Mouse (Mus musculus) cerebellum, adult (tissue): ENCODE measurements around the gene Pex5.
A peak's percentile ranks its signal among the peaks of the same experiment; 100 is the strongest.
"Not testable (repeated sequence)": the region's sequence is repeated elsewhere in the genome, so short reads cannot be mapped to it uniquely, and the experiment has no call there.

Experiments
- ATAC-seq: cut with Nextera tagmentation; 2 replicates; pipeline ENCODE4 v1.9.2; 2017; ENCODE audit warnings: mild to moderate bottlenecking, moderate library complexity, mixed read lengths; ENCODE audit not compliant: insufficient number of reproducible peaks, low FRiP score, low TSS enrichment

Pex5 gene

DNA sequence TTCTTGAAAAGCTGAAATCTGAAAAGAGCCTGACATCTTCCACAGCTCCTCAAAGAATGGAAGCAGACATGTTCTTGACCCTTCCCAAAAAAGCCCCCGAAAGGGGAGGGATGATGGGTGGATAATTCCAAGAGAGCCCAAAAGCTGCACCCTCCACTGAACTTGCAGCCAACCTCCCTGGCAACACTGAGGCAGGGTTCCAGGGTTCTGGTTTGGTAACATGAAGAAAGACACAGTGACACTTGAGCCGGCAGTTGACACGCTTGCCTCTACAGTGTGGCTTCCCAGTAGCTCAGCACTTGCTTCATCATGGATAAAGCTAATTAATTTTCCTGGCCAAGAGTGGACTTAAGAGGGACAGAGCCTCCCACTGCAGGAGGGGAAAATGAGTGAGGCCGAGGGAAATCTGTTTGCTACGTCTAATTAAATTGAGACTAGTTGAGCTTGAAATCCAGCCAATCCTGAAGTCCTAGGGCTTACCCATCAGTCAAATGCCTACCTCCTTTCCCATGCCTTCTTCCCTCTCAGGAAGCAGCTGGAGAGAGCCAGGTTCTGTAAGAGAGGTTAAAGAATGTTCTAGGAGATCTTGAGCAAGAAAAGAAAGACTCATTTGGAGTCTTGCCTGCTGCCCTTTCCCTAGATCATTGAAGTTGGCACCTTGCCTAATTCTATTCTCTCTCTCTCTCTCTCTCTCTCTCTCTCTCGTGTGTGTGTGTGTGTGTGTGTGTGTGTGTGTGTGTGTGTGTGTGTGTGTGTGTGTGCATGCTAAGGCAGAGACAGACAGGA lies 13.1 kb upstream of the Pex5 start:
- ATAC-seq: no peak

GRCm38 (mm10) chr6:124427289-124427688 lies 12.4 kb upstream of the Pex5 start:
- ATAC-seq: no peak

DNA sequence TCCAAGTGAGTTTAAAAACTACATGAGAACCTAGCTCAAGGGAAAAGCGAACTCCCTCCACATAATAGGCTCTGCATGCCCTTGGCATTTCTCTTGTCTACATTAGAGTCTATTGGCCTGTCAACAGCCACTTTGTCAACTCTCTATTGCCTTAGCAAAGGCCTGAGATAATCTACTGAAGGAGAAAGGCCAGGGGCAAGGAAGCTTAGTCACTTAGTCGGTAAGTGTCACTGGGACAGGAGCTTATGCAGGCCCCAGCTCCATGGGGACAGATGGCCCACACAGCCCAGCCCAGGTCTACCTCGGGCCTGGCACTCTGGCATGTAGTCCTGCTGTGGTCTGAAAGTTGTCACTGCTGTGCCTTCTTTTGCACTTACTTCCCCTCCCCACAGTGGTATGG lies 11.7 kb upstream of the Pex5 start:
- no peak for ATAC-seq

DNA sequence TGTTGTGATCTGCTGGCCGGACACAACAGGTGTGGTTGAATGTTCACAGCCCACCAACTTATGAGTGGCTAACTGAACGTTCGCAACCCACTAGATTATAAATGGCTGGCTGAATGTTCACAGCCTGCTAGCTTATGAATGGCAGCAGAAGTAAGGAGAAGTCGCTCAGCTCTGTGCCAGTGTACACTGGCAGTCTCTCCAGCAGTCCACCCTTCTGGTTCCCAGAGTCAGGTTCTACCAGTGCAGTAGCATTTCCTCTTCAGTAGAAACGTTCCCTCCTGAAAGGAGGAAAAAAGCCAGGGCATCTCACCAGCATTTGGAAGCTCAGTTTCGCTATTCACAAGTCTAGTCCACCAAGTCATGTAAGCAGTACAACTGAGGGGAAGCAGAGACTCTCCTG lies 10.7 kb upstream of the Pex5 start:
- no peak for ATAC-seq

DNA sequence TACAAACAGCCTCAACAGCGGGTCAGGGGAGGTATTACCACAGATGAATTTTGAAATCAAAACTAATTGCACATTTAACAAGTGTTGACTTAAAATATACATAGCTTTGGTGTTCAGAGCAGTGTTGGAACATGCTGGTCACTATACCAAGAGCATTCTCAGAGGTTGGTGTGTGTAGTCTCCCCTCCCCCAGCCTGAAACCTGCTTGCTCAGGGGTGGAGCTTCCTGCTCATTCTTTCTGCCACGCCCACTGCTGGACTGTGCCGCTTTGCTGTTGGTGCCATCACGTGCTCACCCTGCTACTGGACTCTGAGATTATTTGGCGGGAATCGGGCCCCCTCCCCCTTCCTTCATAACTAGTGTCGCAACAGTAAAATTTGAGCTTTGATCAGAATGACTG lies 10.2 kb upstream of the Pex5 start:
- ATAC-seq: not testable (repeated sequence)

GRCm38 (mm10) chr6:124424068-124424498 lies 9.2 kb upstream of the Pex5 start:
- no peak for ATAC-seq

DNA sequence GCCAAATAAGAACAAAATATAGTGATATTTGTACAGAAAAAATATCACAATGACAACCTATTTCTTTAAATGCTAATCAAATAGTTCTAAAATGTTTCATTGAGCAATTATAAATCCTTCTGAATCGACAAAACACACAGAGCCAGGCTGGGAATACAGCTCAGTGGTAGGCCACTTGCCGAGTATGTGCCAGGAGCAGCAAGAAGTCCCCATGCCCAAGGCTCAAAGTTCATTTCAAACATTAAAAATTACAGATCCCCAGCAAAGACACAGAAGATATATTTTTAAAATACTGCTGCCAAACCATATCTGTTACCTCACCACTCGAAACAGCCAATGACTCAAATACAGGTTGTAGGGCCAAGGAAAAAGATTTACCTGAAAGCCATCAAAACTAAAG lies 3.8 kb upstream of the Pex5 start:
- ATAC-seq: no peak

DNA sequence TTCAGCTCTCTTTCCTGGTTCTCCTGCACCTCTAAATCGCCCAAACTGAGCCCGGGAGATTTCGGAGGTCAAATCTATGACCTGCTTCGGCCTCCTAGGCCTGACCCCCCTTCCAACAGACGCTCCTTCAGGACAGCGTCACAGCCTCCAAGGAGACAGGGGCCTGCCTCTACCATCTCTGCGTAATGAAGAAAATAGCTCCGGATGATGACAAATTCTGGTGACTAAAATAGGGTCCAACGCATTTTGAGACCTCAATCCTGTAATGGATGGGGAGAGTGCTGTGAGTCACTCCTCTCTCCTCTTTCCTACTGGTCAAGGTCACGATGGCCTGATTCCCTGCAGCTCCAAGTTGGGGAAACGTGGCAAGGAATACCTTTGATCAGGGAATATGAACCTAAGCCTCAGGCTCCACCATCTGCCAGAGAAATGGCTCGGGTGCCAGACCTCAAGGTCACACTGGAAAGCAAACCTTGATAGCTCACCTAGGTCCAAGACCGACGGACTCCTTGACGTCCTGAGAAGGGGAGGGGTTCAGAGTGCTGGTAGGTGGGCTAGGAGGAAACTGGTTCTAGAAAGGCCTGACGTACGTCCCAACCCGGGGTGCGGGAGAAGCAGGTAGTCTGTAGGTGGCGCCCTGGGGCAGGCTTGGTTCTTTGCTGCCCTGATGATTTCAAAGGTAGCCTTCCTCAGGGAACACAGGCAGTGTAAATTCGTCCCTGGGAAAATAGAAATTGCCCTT lies 651 bp upstream of the Pex5 start:
- ATAC-seq: peak; percentile 79

- peak; percentile 16; the same call in 1 of the 2 replicates for ATAC-seq
Measured at GRCm38 (mm10) chr6:124414150-124414926, 529 bp downstream of the Pex5 start.

- no peak for ATAC-seq
Measured at GRCm38 (mm10) chr6:124413770-124414149, 1.1 kb downstream of the Pex5 start.

GRCm38 (mm10) chr6:124408355-124408754 lies 6.5 kb downstream of the Pex5 start:
- no peak for ATAC-seq

DNA sequence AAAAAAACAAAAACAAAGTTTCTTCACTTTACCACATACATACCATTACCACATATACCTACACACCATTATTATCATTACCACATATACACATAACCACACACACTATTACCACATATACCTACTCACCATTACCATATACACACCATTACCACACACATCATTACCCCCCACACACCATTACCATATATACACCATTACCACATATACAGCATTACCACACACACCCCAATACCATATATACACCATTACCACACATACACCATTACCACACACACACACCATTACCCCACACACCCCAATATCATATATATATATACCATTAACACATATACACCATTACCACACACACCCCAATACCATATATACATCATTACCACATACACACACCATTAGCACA lies 7.7 kb downstream of the Pex5 start:
- no peak for ATAC-seq

- ATAC-seq: no peak
Measured at GRCm38 (mm10) chr6:124406326-124406725, 8.5 kb downstream of the Pex5 start.

DNA sequence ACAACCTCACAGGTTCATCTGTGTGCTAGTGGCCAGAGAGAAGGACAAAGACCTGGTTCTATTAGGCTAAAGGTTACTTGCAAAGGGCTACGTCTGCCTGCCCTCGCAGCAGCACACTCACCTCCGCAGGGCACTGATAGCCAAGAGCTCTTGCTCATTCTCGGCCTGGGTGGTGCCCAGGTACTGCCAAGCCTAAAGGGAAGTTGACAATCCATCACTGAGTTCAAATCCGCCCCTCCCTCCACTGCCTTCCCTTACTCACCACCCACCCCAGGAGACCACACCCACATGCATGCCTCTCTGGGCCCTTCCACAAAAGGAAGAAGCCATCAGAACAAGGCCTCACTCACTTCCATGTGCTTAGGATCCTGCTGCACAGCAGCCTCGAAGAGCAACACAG lies 15.1 kb downstream of the Pex5 start:
- ATAC-seq: no peak

DNA sequence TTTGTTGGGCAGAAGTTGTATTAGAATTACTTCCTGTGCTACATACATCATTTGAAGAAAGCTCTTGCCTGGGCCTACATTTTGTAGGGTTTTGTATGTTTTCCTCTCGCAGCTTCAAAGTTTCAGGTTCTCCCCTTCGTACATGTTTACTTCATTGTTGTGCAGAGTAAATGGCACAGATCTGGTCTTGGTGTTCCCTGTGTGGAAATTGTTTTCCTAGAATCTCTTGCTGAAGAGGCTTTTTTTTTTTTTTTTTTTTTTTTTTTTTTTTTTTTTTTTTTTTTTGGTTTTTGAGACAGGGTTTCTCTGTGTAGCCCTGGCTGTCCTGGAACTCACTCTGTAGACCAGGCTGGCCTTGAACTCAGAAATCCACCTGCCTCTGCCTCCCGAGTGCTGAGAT lies 19.9 kb downstream of the Pex5 start:
- not testable (repeated sequence) for ATAC-seq

- ATAC-seq: no peak
Measured at GRCm38 (mm10) chr6:124380142-124380541, 34.7 kb downstream of the Pex5 start.

GRCm38 (mm10) chr6:124379331-124379730 lies 35.5 kb downstream of the Pex5 start:
- no peak for ATAC-seq

- no peak for ATAC-seq
Measured at GRCm38 (mm10) chr6:124377494-124378255, 37.2 kb downstream of the Pex5 start.

GRCm38 (mm10) chr6:124376311-124376710 lies 38.6 kb downstream of the Pex5 start:
- no peak for ATAC-seq

DNA sequence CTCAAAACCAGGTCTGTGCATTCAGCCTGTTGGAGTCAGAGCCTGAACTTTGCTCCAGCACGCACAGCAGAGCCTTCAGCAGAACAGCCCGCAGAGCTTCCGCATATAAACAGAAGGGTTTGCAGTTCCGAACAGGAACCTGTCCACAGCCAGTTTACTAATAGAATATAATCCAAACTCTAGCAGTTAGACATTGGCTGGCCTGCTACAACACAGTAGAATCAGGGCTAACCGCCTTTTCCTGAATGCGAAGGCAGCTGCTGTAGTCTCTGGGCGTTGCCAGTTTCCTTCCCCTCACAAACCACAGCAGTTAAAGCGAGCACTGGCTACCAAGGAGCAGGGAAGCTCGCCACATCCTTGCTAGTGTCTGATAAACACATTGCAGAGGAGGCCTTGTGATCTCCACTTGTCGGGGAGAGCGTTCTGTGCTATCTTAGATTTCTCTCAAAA lies 39.4 kb downstream of the Pex5 start:
- ATAC-seq: no peak
